Mouse (Mus musculus) mesoderm, embryonic 11.5 days (tissue): ENCODE results near the gene Hist1h4a.

Source experiments
- DNase-seq: peaks from one replicate; pipeline ENCODE4 v3.0.0-alpha.2; 2012; ENCODE audit warnings: low read depth, low spot score

The Hist1h4a gene

GRCm38 (mm10) chr13:23759251-23759771, 1.7 kb downstream of the Hist1h4a start:
- no peak for DNase-seq

GRCm38 (mm10) chr13:23757921-23758320, 3.1 kb downstream of the Hist1h4a start:
- no peak for DNase-seq

GRCm38 (mm10) chr13:23757211-23757773, 3.7 kb downstream of the Hist1h4a start:
- DNase-seq: peak; percentile 62

- DNase-seq: peak; percentile 90
Observed at GRCm38 (mm10) chr13:23756790-23757189, 4.2 kb downstream of the Hist1h4a start, which contains the start of gene Hist1h4b. Gene Hist1h4b, plus strand, starts transcription at chr13:23757013.

- DNase-seq: no peak
Observed at GRCm38 (mm10) chr13:23755000-23755399, 6.0 kb downstream of the Hist1h4a start.

- no peak for DNase-seq
Observed at GRCm38 (mm10) chr13:23753314-23754078, 7.5 kb downstream of the Hist1h4a start.

GRCm38 (mm10) chr13:23752742-23753172, 8.3 kb downstream of the Hist1h4a start:
- DNase-seq: no peak

GRCm38 (mm10) chr13:23752067-23752741, 8.8 kb downstream of the Hist1h4a start, which contains the start of gene Hist1h3b:
Gene Hist1h3b, plus strand, starts transcription at chr13:23752267.
- peak; percentile 94 for DNase-seq

- DNase-seq: peak; percentile 50
Observed at GRCm38 (mm10) chr13:23751478-23751956, 9.5 kb downstream of the Hist1h4a start.

GRCm38 (mm10) chr13:23750839-23751477, 10.1 kb downstream of the Hist1h4a start, which contains the start of gene Hist1h2ab:
Gene Hist1h2ab, plus strand, starts transcription at chr13:23751126.
- peak; percentile 74 for DNase-seq

GRCm38 (mm10) chr13:23749563-23750121, 11.4 kb downstream of the Hist1h4a start:
- DNase-seq: no peak

GRCm38 (mm10) chr13:23747892-23748288, 13.1 kb downstream of the Hist1h4a start:
- no peak for DNase-seq

GRCm38 (mm10) chr13:23747081-23747891, 13.7 kb downstream of the Hist1h4a start:
- peak; percentile 24 for DNase-seq

- DNase-seq: peak; percentile 88
Observed at GRCm38 (mm10) chr13:23746201-23747080, 14.6 kb downstream of the Hist1h4a start, which contains the start of gene Hist1h2bb. Gene Hist1h2bb, plus strand, starts transcription at chr13:23746734.

GRCm38 (mm10) chr13:23745381-23746161, 15.5 kb downstream of the Hist1h4a start, which contains the start of gene Hist1h3c:
Gene Hist1h3c, minus strand, starts transcription at chr13:23745602.
- DNase-seq: peak; percentile 93

GRCm38 (mm10) chr13:23744421-23745380, 16.3 kb downstream of the Hist1h4a start:
- peak; percentile 23 for DNase-seq

- DNase-seq: peak; percentile 21
Observed at GRCm38 (mm10) chr13:23743963-23744362, 17.1 kb downstream of the Hist1h4a start.
